Mouse (Mus musculus) layer of hippocampus, postnatal 14 days (tissue): ENCODE data around the gene Spag5. TPM values are rescaled to one million over a fixed set of nuclear protein-coding genes. Genes with fewer than 3 reads are reported as not detected.
A peak's percentile ranks its signal among the peaks of the same experiment; 100 is the strongest.
"Not testable (repeated sequence)": the region's sequence is repeated elsewhere in the genome, so short reads cannot be mapped to it uniquely, and the experiment has no call there.

Source experiments
- DNase-seq, 2 experiments: peaks; one replicate each; pipeline ENCODE4 v3.0.0; 2021 to 2022; ENCODE audit warnings: low spot score in 2 of 2, mixed read lengths in 1 of 2
- long read RNA-seq, 2 experiments: library from polyadenylated mRNA; stranded (forward); transcript quantifications; one replicate each; pipeline ENCODE4 v2.0.0; 2021
- total RNA-seq, 2 experiments: library from RNA; stranded (reverse); gene quantifications; 2 replicates each; pipeline ENCODE4 v1.2.3; 2021

The Spag5 gene
- total RNA-seq = 1 to 10 TPM; 5.0 to 6.6 TPM
- long read RNA-seq, experiment 1, partial matches to known transcripts = 3 of 3 reads
- long read RNA-seq, experiment 1, other reads (novel, unspliced or antisense) = 0 of 3 reads
- long read RNA-seq, experiment 2, partial matches to known transcripts = 4 of 5 reads
- long read RNA-seq, experiment 2, other reads (novel, unspliced or antisense) = 1 of 5 reads

GRCm38 (mm10) chr11:78301357-78302084 is at the start of gene Spag5:
Gene Spag5 (plus strand): TSS chr11:78301529.
- DNase-seq = peak; percentile 84 to 93

GRCm38 (mm10) chr11:78256618-78257017 is 44.7 kb upstream of the Spag5 start:
- DNase-seq = no peak

GRCm38 (mm10) chr11:78260489-78261258 is 40.7 kb upstream of the Spag5 start:
- no peak for DNase-seq

- DNase-seq = peak; percentile 82 to 92
Observed at GRCm38 (mm10) chr11:78261380-78262352, 39.7 kb upstream of the Spag5 start, which contains the start of gene 2610507B11Rik. Gene 2610507B11Rik (plus strand): TSS chr11:78261752.

- DNase-seq = peak; percentile 25 to 52
Observed at GRCm38 (mm10) chr11:78262550-78262949, 38.8 kb upstream of the Spag5 start.

GRCm38 (mm10) chr11:78265571-78265970 is 35.8 kb upstream of the Spag5 start:
- no peak for DNase-seq

GRCm38 (mm10) chr11:78271986-78272385 is 29.3 kb upstream of the Spag5 start:
- DNase-seq = peak; percentile 54 to 72

GRCm38 (mm10) chr11:78275596-78275995 is 25.7 kb upstream of the Spag5 start:
- DNase-seq = no peak

GRCm38 (mm10) chr11:78276169-78276568 is 25.2 kb upstream of the Spag5 start:
- DNase-seq = not testable (repeated sequence)

GRCm38 (mm10) chr11:78278853-78279252 is 22.5 kb upstream of the Spag5 start:
- DNase-seq = no peak

GRCm38 (mm10) chr11:78279586-78279985 is 21.7 kb upstream of the Spag5 start:
- peak; percentile 14 to 49 for DNase-seq

GRCm38 (mm10) chr11:78289146-78289763 is 12.1 kb upstream of the Spag5 start:
- no peak for DNase-seq

GRCm38 (mm10) chr11:78290654-78291053 is 10.7 kb upstream of the Spag5 start, which contains the start of gene BC030499:
Gene BC030499 (plus strand): TSS chr11:78290841.
- DNase-seq = no peak

GRCm38 (mm10) chr11:78294585-78294984 is 6.7 kb upstream of the Spag5 start:
- no peak for DNase-seq

GRCm38 (mm10) chr11:78300917-78301316 is 412 bp upstream of the Spag5 start:
- DNase-seq = no peak

- no peak for DNase-seq
Observed at GRCm38 (mm10) chr11:78305272-78305671, 3.9 kb downstream of the Spag5 start.

- no peak for DNase-seq
Observed at GRCm38 (mm10) chr11:78310861-78311511, 9.7 kb downstream of the Spag5 start.

GRCm38 (mm10) chr11:78313662-78314061 is 12.3 kb downstream of the Spag5 start:
- DNase-seq = no peak

GRCm38 (mm10) chr11:78318411-78318810 is 17.1 kb downstream of the Spag5 start:
- peak in 1 of 2 experiments; percentile 48 for DNase-seq
